Mouse (Mus musculus) cortical plate, adult 2 months (tissue): ENCODE measurements around the gene Aff3. TPM values are rescaled to one million over a fixed set of nuclear protein-coding genes. Genes with fewer than 3 reads are reported as not detected.

Experiments used
- H3K27ac ChIP-seq: fragments of 200-500 bp; 2 replicates; pipeline ENCODE4 v1.5.1; 2012; ENCODE audit warnings: low read length, control low read depth, inconsistent platforms; ENCODE audit not compliant: insufficient read depth
- H3K4me1 ChIP-seq: fragments of 200-500 bp; 2 replicates; pipeline ENCODE4 v1.6.1; 2011; ENCODE audit warnings: low read length; ENCODE audit not compliant: control insufficient read depth, insufficient read depth
- H3K4me3 ChIP-seq: fragments of 200-500 bp; 2 replicates; pipeline ENCODE4 v1.5.1; 2011; ENCODE audit warnings: mild to moderate bottlenecking, low read length, control low read depth; ENCODE audit not compliant: insufficient read depth
- CTCF ChIP-seq: fragments of 200-500 bp; IDR thresholded peaks from 2 replicates; pipeline ENCODE4 v1.5.1; 2011; ENCODE audit warnings: mild to moderate bottlenecking, control low read depth, low read length; ENCODE audit not compliant: insufficient read depth; ENCODE audit errors: extremely low read depth
- POLR2A ChIP-seq: fragments of 200-500 bp; IDR thresholded peaks from 2 replicates; pipeline ENCODE4 v1.6.1; 2011; ENCODE audit warnings: mild to moderate bottlenecking, low read length, control low read depth; ENCODE audit not compliant: insufficient read depth; ENCODE audit errors: extremely low read depth
- polyA plus RNA-seq: library from polyadenylated mRNA; depleted of rRNA; stranded (reverse); fragments of >200 nt; gene quantifications from 2 replicates; pipeline ENCODE4 v1.2.3, GENCODE M21; 2012

Gene Aff3
- polyA plus RNA-seq, 1 experiment = 24.1 TPM

- Histone ChIP-seq H3K4me1 (peaks cover 2% of the 10 kb centered on the region; the same call in 1 of the 2 replicates), H3K27ac (no peak overlapping the region), H3K4me3 (no peak overlapping the region)
- TF ChIP-seq POLR2A (no peak), CTCF (no peak)
Measured at GRCm38 (mm10) chr1:38310496-38310895, 354.3 kb downstream of the Aff3 start.

- no peak overlapping the region for H3K4me3 ChIP-seq
Measured at GRCm38 (mm10) chr1:38310076-38310475, 354.7 kb downstream of the Aff3 start.

GRCm38 (mm10) chr1:38309341-38309740, 355.4 kb downstream of the Aff3 start:
- peaks cover 2% of the 10 kb centered on the region; the same call in 1 of the 2 replicates for H3K4me1 ChIP-seq
- no peak overlapping the region for H3K4me3 ChIP-seq
- H3K27ac ChIP-seq = no peak overlapping the region
- no peak for TF ChIP-seq CTCF
- TF ChIP-seq POLR2A = no peak

More at GRCm38 (mm10) chr1:38310076-38310475, 354.7 kb downstream of the Aff3 start:
- Histone ChIP-seq H3K4me1 (peaks cover 2% of the 10 kb centered on the region; the same call in 1 of the 2 replicates), H3K27ac (no peak overlapping the region)
- TF ChIP-seq POLR2A (no peak), CTCF (no peak)

- H3K27ac ChIP-seq = no peak overlapping the region
- no peak for TF ChIP-seq POLR2A
- no peak for TF ChIP-seq CTCF
- peaks cover 2% of the 10 kb centered on the region; the same call in 1 of the 2 replicates for H3K4me1 ChIP-seq
- no peak overlapping the region for H3K4me3 ChIP-seq
Measured at GRCm38 (mm10) chr1:38308705-38308996, 356.1 kb downstream of the Aff3 start.

- no peak overlapping the region for H3K27ac ChIP-seq
- peaks cover 2% of the 10 kb centered on the region; the same call in 1 of the 2 replicates for H3K4me1 ChIP-seq
- no peak overlapping the region for H3K4me3 ChIP-seq
- TF ChIP-seq CTCF (no peak), POLR2A (no peak)
Measured at GRCm38 (mm10) chr1:38307821-38308704, 356.7 kb downstream of the Aff3 start.

GRCm38 (mm10) chr1:38307234-38307633, 357.5 kb downstream of the Aff3 start:
- H3K4me3 ChIP-seq = no peak overlapping the region
- TF ChIP-seq POLR2A (no peak), CTCF (peak; percentile 18; the same call in 1 of the 2 replicates)
- H3K4me1 ChIP-seq = peaks cover 2% of the 10 kb centered on the region; the same call in 1 of the 2 replicates
- no peak overlapping the region for H3K27ac ChIP-seq

GRCm38 (mm10) chr1:38306146-38306545, 358.6 kb downstream of the Aff3 start:
- TF ChIP-seq POLR2A (no peak), CTCF (no peak)
- Histone ChIP-seq H3K27ac (no peak overlapping the region), H3K4me1 (peaks cover 2% of the 10 kb centered on the region; the same call in 1 of the 2 replicates), H3K4me3 (no peak overlapping the region)

GRCm38 (mm10) chr1:38304376-38304775, 360.4 kb downstream of the Aff3 start:
- no peak overlapping the region for H3K27ac ChIP-seq
- no peak overlapping the region for H3K4me3 ChIP-seq
- peaks cover 2% of the 10 kb centered on the region; the same call in 1 of the 2 replicates for H3K4me1 ChIP-seq
- TF ChIP-seq POLR2A (no peak), CTCF (no peak)

- no peak overlapping the region for H3K27ac ChIP-seq
- TF ChIP-seq CTCF (no peak), POLR2A (no peak)
- H3K4me3 ChIP-seq = no peak overlapping the region
- H3K4me1 ChIP-seq = no peaks in the 10 kb centered on the region
Measured at GRCm38 (mm10) chr1:38298291-38298690, 366.5 kb downstream of the Aff3 start.

GRCm38 (mm10) chr1:38294906-38295305, 369.8 kb downstream of the Aff3 start:
- TF ChIP-seq POLR2A = no peak
- no peak for TF ChIP-seq CTCF
- Histone ChIP-seq H3K27ac (no peak overlapping the region), H3K4me1 (no peaks in the 10 kb centered on the region), H3K4me3 (no peak overlapping the region)

- no peak overlapping the region for H3K27ac ChIP-seq
- TF ChIP-seq CTCF = no peak
- no peak overlapping the region for H3K4me3 ChIP-seq
- no peaks in the 10 kb centered on the region for H3K4me1 ChIP-seq
Measured at GRCm38 (mm10) chr1:38294336-38294695, 370.4 kb downstream of the Aff3 start.
